Mouse (Mus musculus) macrophage (primary cell): ENCODE results near the gene Gm11273. TPM values are rescaled to one million over a fixed set of nuclear protein-coding genes. Genes with fewer than 3 reads are reported as not detected.
A peak's percentile ranks its signal among the peaks of the same experiment; 100 is the strongest.
"Not testable (repeated sequence)": the region's sequence is repeated elsewhere in the genome, so short reads cannot be mapped to it uniquely, and the experiment has no call there.

Experiments
- H3K27ac ChIP-seq: fragments of 350-480 bp; formaldehyde crosslinking; 2 replicates; pipeline ENCODE4 v1.9.0; 2021
- H3K36me3 ChIP-seq: fragments of 350-480 bp; formaldehyde crosslinking; 2 replicates; pipeline ENCODE4 v1.9.0; 2021; ENCODE audit errors: inconsistent target
- H3K4me3 ChIP-seq: fragments of 350-480 bp; formaldehyde crosslinking; 2 replicates; pipeline ENCODE4 v1.9.0; 2021; ENCODE audit errors: inconsistent target
- H3K79me2 ChIP-seq: fragments of 350-480 bp; formaldehyde crosslinking; 2 replicates; pipeline ENCODE4 v1.9.0; 2021; ENCODE audit errors: inconsistent target
- WGBS: methylation state at CpG from one replicate; pipeline ENCODE4 v1.1.7; 2026; ENCODE audit warnings: inconsistent platforms; ENCODE audit not compliant: missing documents; 5-methylcytosine and 5-hydroxymethylcytosine counted together
- polyA plus RNA-seq: library from polyadenylated mRNA; stranded (reverse); fragments of 250-400 nt; gene quantifications from 3 replicates; pipeline ENCODE4 v1.2.4, GENCODE M21; 2018; ENCODE audit warnings: inconsistent platforms

The Gm11273 gene
- polyA plus RNA-seq, 1 experiment from 2014 or later: 3.8 TPM

DNA sequence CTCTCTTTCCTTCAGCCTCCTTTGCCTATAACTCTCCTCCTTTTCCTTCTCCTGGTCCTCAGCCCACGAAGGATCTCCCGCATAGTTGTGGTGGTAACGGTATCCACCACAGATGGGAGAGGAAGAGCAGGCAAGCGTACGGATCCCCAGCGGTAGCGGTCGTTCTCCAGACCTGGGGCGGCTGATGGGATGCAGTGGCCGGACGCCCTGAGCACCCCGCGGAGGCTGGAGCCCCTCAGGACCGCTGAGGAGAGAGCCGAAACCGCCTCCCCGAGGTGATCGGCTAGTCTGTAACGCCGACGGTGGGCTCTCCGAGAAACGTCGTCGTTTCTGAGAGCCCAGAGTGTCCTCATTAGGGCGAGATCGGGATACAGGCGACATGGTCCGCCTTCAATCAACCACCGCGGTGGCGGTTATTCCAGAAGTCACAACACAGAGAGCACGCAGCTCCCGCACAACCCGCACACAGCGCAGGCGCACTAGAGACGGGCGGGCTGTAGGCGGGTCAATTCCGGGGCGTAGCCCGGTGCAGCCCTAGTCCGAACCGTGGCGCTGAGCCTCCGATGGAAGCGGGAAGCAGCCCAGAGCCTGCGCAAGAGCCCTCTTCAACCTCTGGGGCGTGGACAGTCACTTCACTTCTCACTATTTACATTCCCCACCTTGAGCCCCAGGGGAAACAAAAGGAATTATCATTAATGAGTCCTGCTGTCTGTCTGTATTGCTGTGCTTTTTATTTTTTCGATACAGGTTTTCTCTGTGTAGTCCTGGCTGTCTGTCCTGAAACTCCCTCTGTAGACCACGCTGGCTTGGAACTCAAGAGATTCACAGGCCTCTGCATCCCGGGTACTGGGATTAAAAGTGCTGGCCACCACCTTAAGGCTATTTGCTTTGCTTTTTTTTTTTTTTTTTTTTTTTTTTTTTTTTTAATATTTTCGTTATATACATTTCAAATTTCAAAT is 32.9 kb downstream of the Gm11273 start, which contains the start of gene Nkapl:
TSS of gene Nkapl (minus strand) at position 449 of the 959 bp plus-strand sequence.
- H3K36me3 ChIP-seq: no peaks in the 10 kb centered on the region
- no peaks in the 10 kb centered on the region for H3K79me2 ChIP-seq
- WGBS: under 1% methylated on average over 52 of the region's 54 CpGs
- peak within 1 kb of the TSS; percentile 50 for H3K4me3 ChIP-seq
- no peak within 1 kb of the TSS for H3K27ac ChIP-seq

DNA sequence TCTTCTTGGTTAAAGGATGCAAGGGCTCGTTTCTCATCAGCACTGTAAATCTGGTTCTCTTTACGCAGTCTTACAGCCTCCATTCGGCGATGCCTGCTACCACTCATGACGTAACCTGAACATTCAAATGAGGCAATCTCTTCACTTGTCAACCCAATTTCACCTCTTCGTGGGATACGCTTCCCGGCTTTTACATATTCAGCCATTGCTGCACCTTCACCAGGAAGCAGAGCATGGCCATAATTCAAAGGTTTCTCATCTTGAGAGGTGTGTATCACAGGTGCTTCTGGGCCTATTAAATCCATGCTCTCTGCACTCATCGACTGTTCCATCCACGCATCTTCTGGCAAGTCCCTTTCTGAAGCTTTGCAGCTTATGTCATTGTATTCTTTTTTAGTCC is 33.9 kb downstream of the Gm11273 start:
- H3K79me2 ChIP-seq: no peaks in the 10 kb centered on the region
- H3K36me3 ChIP-seq: no peaks in the 10 kb centered on the region
- WGBS: 89% methylated on average over 10 of the region's 10 CpGs
- no peak overlapping the region for H3K4me3 ChIP-seq
- no peak overlapping the region for H3K27ac ChIP-seq

DNA sequence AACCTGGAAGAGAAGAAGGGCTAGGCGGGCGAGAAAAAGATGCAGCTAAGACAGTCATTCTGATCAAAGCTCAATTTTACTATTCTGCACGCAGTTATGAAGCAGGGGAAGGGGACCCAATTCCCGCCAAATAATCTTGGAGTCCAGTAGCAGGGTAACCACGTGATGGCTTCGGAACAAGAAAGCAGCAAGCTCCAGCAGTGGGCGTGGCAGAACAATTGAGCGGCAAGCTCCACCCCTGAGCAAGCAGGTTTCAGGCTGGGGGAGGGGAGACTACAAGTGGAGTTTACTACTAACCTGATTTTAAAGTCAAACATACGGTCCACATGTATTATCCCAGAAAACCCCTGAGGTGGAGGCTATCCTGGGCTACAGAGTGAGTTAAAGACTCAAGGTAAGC is 38.7 kb downstream of the Gm11273 start:
- not testable (repeated sequence) for H3K4me3 ChIP-seq, H3K27ac ChIP-seq, H3K79me2 ChIP-seq, H3K36me3 ChIP-seq
- WGBS: 83% methylated on average over 8 of the region's 9 CpGs

DNA sequence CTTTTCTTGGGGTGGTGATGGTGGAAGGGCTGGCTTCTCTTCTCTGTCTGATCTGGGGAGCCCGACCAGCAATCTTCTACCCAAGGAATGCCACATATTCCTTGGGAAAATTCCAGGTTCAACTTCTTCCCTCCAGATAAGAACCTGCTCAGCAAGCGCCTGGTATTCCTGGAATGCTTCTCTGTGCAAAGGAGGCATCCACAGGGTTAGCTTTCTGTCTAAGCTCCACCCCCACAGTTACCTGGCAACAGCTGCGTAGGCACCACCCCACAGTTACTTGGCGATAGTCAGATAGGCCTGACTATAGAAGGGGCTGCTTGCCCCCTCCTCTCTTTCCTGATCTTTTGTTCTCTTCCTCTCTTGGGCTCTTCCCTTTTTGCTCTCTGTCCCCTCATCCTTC is 44.9 kb downstream of the Gm11273 start:
- Histone ChIP-seq H3K4me3 (no peak overlapping the region), H3K79me2 (peaks cover 22% of the 10 kb centered on the region), H3K36me3 (no peaks in the 10 kb centered on the region), H3K27ac (no peak overlapping the region)
- WGBS: 87% methylated on average over 4 of the region's 4 CpGs

DNA sequence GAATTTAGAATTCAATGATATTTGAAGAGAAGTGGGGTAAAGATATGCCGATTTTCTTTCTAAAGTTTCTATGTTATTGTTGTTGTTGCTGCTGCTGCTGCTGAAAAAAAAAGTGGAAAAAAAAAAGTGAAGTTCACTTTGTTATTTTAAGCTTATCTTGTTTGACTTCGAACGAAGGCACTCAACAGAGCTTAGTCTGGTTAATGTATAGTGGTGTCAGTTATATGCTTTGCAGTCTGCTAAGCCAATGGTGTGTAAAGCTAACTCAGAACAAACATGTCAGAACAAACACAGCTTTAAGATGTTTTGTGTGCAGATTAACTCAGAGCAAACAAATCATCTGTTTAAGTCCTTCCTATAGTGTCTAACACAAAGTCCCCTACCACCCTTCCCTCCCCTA is 47.1 kb downstream of the Gm11273 start:
- H3K79me2 ChIP-seq: peaks cover 44% of the 10 kb centered on the region
- H3K27ac ChIP-seq: no peak overlapping the region
- 97% methylated on average over 3 of the region's 3 CpGs for WGBS
- no peak overlapping the region for H3K4me3 ChIP-seq
- no peaks in the 10 kb centered on the region for H3K36me3 ChIP-seq

DNA sequence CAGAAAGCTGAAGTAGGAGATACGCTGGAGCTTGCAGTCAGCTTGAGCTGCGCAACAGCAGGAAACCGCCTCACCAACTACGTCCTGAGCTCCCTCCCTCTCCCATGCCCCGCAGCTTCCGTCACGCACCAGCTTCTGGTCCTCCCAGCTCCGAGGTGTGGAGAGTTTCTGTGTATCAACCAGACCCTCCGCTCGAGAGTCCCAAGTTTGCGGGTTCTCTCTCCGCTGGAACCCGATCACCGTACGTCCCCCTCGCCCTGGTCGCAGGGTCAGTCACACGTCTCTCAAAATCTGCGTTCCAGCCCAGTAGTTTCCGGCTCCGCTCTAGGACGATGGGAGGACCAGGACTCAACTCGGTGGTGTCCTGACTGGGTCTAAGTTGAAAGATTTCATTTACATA is 47.8 kb downstream of the Gm11273 start, which contains the start of gene Zscan26:
TSS of gene Zscan26 (minus strand) at position 282 of the 400 bp plus-strand sequence.
- WGBS: 0% methylated on average over 21 of the region's 23 CpGs
- peaks cover 7% of the 10 kb centered on the region; the same call in 1 of the 2 replicates for H3K36me3 ChIP-seq
- H3K27ac ChIP-seq: peak within 1 kb of the TSS; percentile 63

DNA sequence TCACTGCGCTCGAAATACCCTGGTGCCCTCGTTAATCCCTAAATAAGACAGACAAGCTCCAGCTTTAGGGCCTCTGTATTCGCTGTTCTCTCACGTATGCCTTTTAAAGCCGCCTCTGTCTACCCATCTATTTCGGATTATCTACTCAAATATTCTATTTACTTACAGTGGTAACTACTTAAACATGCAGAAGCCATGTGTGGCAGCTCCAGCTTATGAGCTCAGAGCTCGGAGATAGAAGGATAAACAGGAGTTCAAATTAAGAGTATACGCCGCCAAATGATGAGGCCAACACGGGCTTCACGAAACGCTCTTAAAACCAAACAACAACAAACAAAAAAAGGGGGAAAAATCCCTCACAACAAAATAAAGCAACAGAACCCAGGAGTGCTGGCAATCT is 48.2 kb downstream of the Gm11273 start:
- Histone ChIP-seq H3K4me3 (peak overlapping the region; percentile 86), H3K79me2 (peaks cover 50% of the 10 kb centered on the region), H3K27ac (peak overlapping the region; percentile 63), H3K36me3 (peaks cover 11% of the 10 kb centered on the region)
- WGBS: 2% methylated on average over 13 of the region's 13 CpGs

More for the DNA sequence above, 47.8 kb downstream of the Gm11273 start, which contains the start of gene Zscan26:
- H3K4me3 ChIP-seq: peak within 1 kb of the TSS; percentile 86
- H3K79me2 ChIP-seq: peaks cover 50% of the 10 kb centered on the region

Other genes starting within 250 kb of the Gm11273 start
- not detected in 3 replicates for gene Gpx5, start 208.7 kb downstream of the Gm11273 start, polyA plus RNA-seq
- not detected in 3 replicates for gene Gpx6, start 189.3 kb downstream of the Gm11273 start, polyA plus RNA-seq
- gene Olfr1367, start 154.5 kb downstream of the Gm11273 start, polyA plus RNA-seq: not detected in 3 replicates
- 3.2 to 5.9 TPM (median 4.1 TPM) in 3 replicates for gene Zscan12, start 138.6 kb downstream of the Gm11273 start, polyA plus RNA-seq
- 19.2 to 36.6 TPM (median 20.7 TPM) in 3 replicates for gene Zkscan3, start 98.7 kb downstream of the Gm11273 start, polyA plus RNA-seq
- gene Pgbd1, start 60.4 kb downstream of the Gm11273 start, polyA plus RNA-seq: not detected in 3 replicates
- 11.1 to 21.4 TPM (median 17.0 TPM) in 3 replicates for gene Zscan26, start 47.7 kb downstream of the Gm11273 start, polyA plus RNA-seq
- 0.29 to 0.41 TPM in 2 of 3 replicates, not detected in the other for gene Nkapl, start 32.9 kb downstream of the Gm11273 start, polyA plus RNA-seq
- gene Zkscan4, start 22.5 kb downstream of the Gm11273 start, polyA plus RNA-seq: 0.47 to 0.84 TPM (median 0.63 TPM) in 3 replicates
- not detected in 3 replicates for gene Gm10065, start 22.0 kb downstream of the Gm11273 start, polyA plus RNA-seq
- 0.11 to 0.38 TPM (median 0.23 TPM) in 3 replicates for gene AK157302, start 6.2 kb downstream of the Gm11273 start, polyA plus RNA-seq
- 3.0 to 3.6 TPM (median 3.4 TPM) in 3 replicates for gene Zkscan8, start 29.7 kb upstream of the Gm11273 start, polyA plus RNA-seq
- gene Olfr1366, start 41.4 kb upstream of the Gm11273 start, polyA plus RNA-seq: not detected in 3 replicates
- not detected in 3 replicates for gene Olfr1535, start 58.5 kb upstream of the Gm11273 start, polyA plus RNA-seq
- not detected in 3 replicates for gene Olfr1364, start 80.3 kb upstream of the Gm11273 start, polyA plus RNA-seq
- gene Olfr1362, start 112.6 kb upstream of the Gm11273 start, polyA plus RNA-seq: not detected in 3 replicates
- gene Olfr11, start 141.1 kb upstream of the Gm11273 start, polyA plus RNA-seq: not detected in 3 replicates
- not detected in 3 replicates for gene Olfr1361, start 162.0 kb upstream of the Gm11273 start, polyA plus RNA-seq
- not detected in 3 replicates for gene Olfr1360, start 176.0 kb upstream of the Gm11273 start, polyA plus RNA-seq
- gene Olfr1359, start 196.7 kb upstream of the Gm11273 start, polyA plus RNA-seq: not detected in 3 replicates
- not detected in 3 replicates for gene Hist1h2bl, start 214.7 kb upstream of the Gm11273 start, polyA plus RNA-seq
- not detected in 3 replicates for gene Hist1h2ai, start 215.0 kb upstream of the Gm11273 start, polyA plus RNA-seq
- gene Hist1h3h, start 216.2 kb upstream of the Gm11273 start, polyA plus RNA-seq: 1.6 TPM in 1 of 3 replicates, not detected in the others
- not detected in 3 replicates for gene Hist1h2bm, start 220.6 kb upstream of the Gm11273 start, polyA plus RNA-seq
- not detected in 3 replicates for gene Hist1h4j, start 233.6 kb upstream of the Gm11273 start, polyA plus RNA-seq
- 3.4 to 5.4 TPM in 2 of 3 replicates, not detected in the other for gene Hist1h4k, start 249.1 kb upstream of the Gm11273 start, polyA plus RNA-seq